Mouse (Mus musculus) thymus, adult 2 months (tissue): Measurements from ENCODE around the gene Sf3b4. TPM values are rescaled to one million over a fixed set of nuclear protein-coding genes. Genes with fewer than 3 reads are reported as not detected.
A peak's percentile ranks its signal among the peaks of the same experiment; 100 is the strongest.

Experiments
- DNase-seq: peaks from one replicate; pipeline ENCODE4 v3.0.0; 2021
- H3K27ac ChIP-seq: fragments of 200-500 bp; 2 replicates; pipeline ENCODE4 v1.5.1; 2012; ENCODE audit warnings: low read length, control low read depth; ENCODE audit not compliant: control insufficient read depth, insufficient read depth
- H3K27me3 ChIP-seq: fragments of 200-500 bp; 2 replicates; pipeline ENCODE4 v1.6.1; 2012; ENCODE audit warnings: mild to moderate bottlenecking, low read length, moderate library complexity, mixed read lengths; ENCODE audit not compliant: control insufficient read depth, insufficient read depth
- H3K36me3 ChIP-seq: fragments of 200-500 bp; 2 replicates; pipeline ENCODE4 v1.6.1; 2012; ENCODE audit warnings: mild to moderate bottlenecking, low read length, moderate library complexity; ENCODE audit not compliant: control insufficient read depth, insufficient read depth
- H3K4me1 ChIP-seq: fragments of 200-500 bp; replicated peaks from 2 replicates; pipeline ENCODE4 v1.6.1; 2012; ENCODE audit warnings: low read length; ENCODE audit not compliant: control insufficient read depth, insufficient read depth
- H3K4me3 ChIP-seq: fragments of 200-500 bp; 2 replicates; pipeline ENCODE4 v1.5.1; 2012; ENCODE audit warnings: mild to moderate bottlenecking, low read length, control low read depth, moderate library complexity; ENCODE audit not compliant: control insufficient read depth, insufficient read depth
- CTCF ChIP-seq: fragments of 200-500 bp; IDR thresholded peaks from 2 replicates; pipeline ENCODE4 v1.5.1; 2012; ENCODE audit warnings: mild to moderate bottlenecking, control low read depth, low read length, moderate library complexity, borderline replicate concordance; ENCODE audit not compliant: control insufficient read depth, poor library complexity, insufficient read depth; ENCODE audit errors: extremely low read depth
- POLR2A ChIP-seq: fragments of 200-500 bp; IDR thresholded peaks from 2 replicates; pipeline ENCODE4 v1.6.1; 2012; ENCODE audit warnings: mild to moderate bottlenecking, low read length, control low read depth, moderate library complexity; ENCODE audit not compliant: control insufficient read depth, poor library complexity, insufficient read depth; ENCODE audit errors: extremely low read depth
- WGBS: fragments of 180-500 bp; shearing (Covaris S2); methylation state at CpG from one replicate; pipeline ENCODE4 v1.1.7; 2018; 5-methylcytosine and 5-hydroxymethylcytosine counted together
- polyA plus RNA-seq: library from polyadenylated mRNA; depleted of rRNA; stranded (reverse); fragments of >200 nt; gene quantifications from 2 replicates; pipeline ENCODE4 v1.2.3, GENCODE M21; 2012

Sf3b4 gene
- polyA plus RNA-seq, 1 experiment = 175 TPM

DNA sequence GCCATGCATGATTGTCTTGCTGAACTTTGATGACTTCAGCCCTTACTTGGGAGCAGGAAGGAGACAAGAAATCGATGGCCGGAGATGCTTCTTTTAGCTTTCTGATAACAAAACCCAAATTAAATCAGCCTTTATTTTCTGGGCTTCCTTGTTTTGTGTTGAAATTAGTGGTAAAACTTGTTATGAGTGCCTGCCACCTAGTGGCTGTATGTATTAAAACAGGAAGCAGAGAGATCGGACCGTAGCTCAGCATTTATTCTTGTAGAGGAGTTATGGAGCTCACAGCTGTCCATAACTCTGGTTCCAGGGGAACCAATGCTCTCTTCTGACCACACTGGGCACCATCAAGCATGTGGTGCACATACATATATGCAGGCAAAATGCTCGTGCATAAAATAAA, 24.2 kb upstream of the Sf3b4 start:
- H3K27ac ChIP-seq = no peak overlapping the region
- no peak overlapping the region for H3K4me3 ChIP-seq
- peaks cover 20% of the 10 kb centered on the region; the same call in 1 of the 2 replicates for H3K36me3 ChIP-seq
- 9% methylated on average over 5 of the region's 5 CpGs for WGBS
- H3K4me1 ChIP-seq = no peaks in the 10 kb centered on the region
- no peak for TF ChIP-seq CTCF
- no peak for TF ChIP-seq POLR2A
- peak; percentile 53 for DNase-seq
- H3K27me3 ChIP-seq = no peaks in the 10 kb centered on the region

DNA sequence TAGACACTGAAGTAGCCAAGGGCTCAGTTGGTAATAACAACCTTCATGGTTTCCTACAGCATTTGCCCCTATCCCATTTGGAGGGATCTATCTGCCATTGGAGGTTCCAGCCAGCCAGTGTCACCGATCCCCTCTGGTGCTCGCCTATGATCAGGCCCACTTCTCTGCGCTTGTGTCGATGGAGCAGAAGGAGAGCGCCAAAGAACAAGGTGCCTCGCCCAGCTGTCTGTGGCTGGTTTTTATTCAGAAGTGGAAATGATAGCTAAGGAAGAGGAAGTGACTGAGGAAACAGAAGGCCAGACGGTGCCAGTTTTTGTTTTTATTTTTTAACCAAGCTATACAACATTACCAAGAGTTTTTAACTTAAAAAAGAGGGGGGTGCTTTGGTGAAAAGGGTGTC, 20.3 kb upstream of the Sf3b4 start:
- H3K36me3 ChIP-seq = peaks cover 23% of the 10 kb centered on the region
- no peak overlapping the region for H3K27ac ChIP-seq
- 66% methylated on average over 7 of the region's 7 CpGs for WGBS
- no peak overlapping the region for H3K4me3 ChIP-seq
- no peak for DNase-seq
- H3K4me1 ChIP-seq = no peaks in the 10 kb centered on the region
- TF ChIP-seq CTCF (no peak), POLR2A (no peak)
- H3K27me3 ChIP-seq = no peaks in the 10 kb centered on the region

DNA sequence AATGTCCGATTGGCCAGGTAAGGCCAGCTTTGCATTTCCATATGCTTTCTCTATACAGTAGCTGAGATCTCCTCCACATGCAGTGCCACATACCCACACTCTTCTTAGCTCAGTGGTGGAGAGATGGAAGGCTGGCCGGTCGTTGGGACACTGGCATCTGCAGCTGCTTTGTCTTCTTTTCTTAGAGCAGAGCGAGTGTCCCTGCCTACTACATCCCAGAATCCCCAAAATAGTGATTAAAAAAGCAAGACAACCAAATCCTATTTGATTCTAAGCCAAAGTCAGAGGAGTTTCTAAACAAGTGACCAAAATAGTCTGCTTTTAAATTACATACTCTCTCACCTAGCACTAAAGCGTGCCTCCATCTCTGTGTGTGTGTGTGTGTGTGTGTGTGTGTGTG, 19.5 kb upstream of the Sf3b4 start:
- H3K27me3 ChIP-seq = no peaks in the 10 kb centered on the region
- peaks cover 23% of the 10 kb centered on the region for H3K36me3 ChIP-seq
- TF ChIP-seq POLR2A (no peak), CTCF (no peak)
- 99% methylated on average over 5 of the region's 5 CpGs for WGBS
- no peak overlapping the region for H3K27ac ChIP-seq
- no peak for DNase-seq
- H3K4me1 ChIP-seq = no peaks in the 10 kb centered on the region
- no peak overlapping the region for H3K4me3 ChIP-seq

DNA sequence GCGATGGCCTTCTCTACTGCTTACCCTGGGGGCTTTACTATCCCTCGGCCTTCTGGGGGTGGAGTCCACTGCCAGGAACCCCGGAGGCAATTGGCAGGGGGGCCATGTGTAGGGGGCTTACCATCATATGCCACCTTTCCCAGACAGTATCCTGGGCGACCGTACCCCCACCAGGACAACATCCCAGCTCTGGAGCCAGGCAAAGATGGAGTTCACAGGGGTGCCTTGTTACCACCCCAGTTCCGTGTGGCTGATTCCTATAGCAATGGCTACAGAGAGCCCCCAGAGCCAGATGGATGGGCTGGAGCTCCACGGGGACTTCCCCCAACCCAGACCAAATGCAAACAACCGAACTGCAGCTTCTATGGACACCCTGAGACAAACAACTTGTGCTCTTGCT, 16.6 kb upstream of the Sf3b4 start:
- H3K27ac ChIP-seq = no peak overlapping the region
- no peak for DNase-seq
- H3K27me3 ChIP-seq = no peaks in the 10 kb centered on the region
- H3K36me3 ChIP-seq = peaks cover 23% of the 10 kb centered on the region
- H3K4me1 ChIP-seq = no peaks in the 10 kb centered on the region
- TF ChIP-seq POLR2A = no peak
- TF ChIP-seq CTCF = no peak
- 93% methylated on average over 8 of the region's 8 CpGs for WGBS
- no peak overlapping the region for H3K4me3 ChIP-seq

DNA sequence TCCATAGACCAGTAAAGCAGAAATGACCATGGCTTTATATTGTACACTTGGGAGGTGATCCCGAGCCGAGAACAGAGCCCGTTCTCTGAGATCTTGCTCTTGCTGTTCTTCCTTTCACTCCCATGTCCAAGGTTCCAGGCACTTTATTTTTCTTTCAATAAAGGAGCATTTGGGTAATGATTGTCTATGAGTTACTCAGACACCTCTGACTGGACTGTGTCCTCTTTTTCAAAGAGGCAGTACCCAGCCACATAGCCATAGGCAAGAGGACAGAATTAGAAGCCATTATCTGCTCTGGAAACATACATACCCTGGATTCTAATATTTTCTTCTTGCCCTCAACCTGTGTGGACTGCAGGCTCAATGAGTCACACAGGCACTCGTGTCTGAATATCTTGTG, 12.3 kb upstream of the Sf3b4 start:
- TF ChIP-seq POLR2A (no peak), CTCF (no peak)
- peaks cover 8% of the 10 kb centered on the region for H3K36me3 ChIP-seq
- no peak overlapping the region for H3K4me3 ChIP-seq
- 76% methylated on average over 4 of the region's 4 CpGs for WGBS
- DNase-seq = no peak
- H3K27ac ChIP-seq = no peak overlapping the region
- peaks cover 10% of the 10 kb centered on the region for H3K4me1 ChIP-seq
- H3K27me3 ChIP-seq = peaks cover 7% of the 10 kb centered on the region; the same call in 1 of the 2 replicates

DNA sequence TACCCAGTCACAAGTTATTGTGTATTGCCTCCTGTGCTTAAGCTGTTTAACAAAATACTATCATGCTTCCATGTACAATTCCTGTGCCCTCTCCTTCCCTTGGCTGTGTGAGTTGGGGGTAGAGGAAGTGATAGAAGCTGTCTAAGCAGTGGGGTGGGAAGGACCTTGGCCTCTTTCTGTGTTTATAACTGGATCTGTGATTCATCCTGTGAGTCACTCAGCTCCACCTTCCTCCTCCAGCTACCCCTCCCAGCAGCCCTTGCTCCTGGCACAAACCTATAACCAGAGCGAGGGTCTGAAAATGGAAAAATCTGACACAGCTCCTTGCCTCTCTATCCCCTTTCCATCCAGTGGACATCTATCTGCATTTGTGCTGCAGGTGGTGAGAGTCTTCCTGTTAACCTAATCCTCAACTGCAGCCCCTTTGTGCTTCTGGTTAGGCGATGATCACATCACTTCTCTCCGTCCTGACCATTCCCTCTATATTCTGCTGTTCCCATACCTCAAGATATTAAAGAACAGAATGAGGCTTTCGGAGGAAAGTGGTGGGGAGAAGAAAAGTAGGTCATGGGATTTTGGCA, 11.8 kb upstream of the Sf3b4 start:
- Histone ChIP-seq H3K27ac (no peak overlapping the region), H3K4me3 (no peak overlapping the region), H3K4me1 (peaks cover 10% of the 10 kb centered on the region), H3K36me3 (peaks cover 5% of the 10 kb centered on the region; the same call in 1 of the 2 replicates), H3K27me3 (peaks cover 7% of the 10 kb centered on the region; the same call in 1 of the 2 replicates)
- DNase-seq = no peak
- no peak for TF ChIP-seq POLR2A
- TF ChIP-seq CTCF = no peak
- 63% methylated on average over 4 of the region's 4 CpGs for WGBS
